In the genomic region with DNA sequence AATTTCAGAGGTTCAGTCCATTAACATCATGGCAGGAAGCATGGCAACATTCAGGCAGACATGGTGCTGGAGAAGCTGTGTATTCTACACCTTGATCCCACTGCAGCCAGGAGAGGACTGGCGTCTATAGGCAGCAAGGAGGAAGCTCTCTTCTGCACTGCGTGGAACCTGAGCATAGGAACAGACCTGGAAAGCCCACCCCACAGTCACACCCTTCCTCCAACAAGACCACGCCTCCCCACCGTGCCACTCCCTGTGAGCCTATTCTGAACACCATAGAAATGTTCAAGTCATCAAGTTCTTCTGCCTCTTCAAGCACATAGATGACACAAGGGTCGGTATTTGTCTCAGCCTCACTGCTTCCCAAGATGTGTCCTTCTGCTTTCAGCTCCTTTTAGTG, we compare ENCODE assay signal across 15 mouse cellular contexts.
"Had no signal": no experiment of that assay in that cellular context is flagged by ENCODE, and none has a peak within 500 bp of the region (broad histone marks: within the 10 kb centered on the region; RNA-seq: fewer than 3 reads in every experiment).

No protein-coding gene starts in this region.

- H3K9ac ChIP-seq: neural tube, embryonic 15.5 days; stomach, embryonic 15.5 days had no signal

- H3K36me3 ChIP-seq: neural tube, embryonic 15.5 days; stomach, embryonic 15.5 days had no signal

- H3K9me3 ChIP-seq: neural tube, embryonic 15.5 days; stomach, embryonic 15.5 days had no signal

- H3K4me2 ChIP-seq: neural tube, embryonic 15.5 days; stomach, embryonic 15.5 days had no signal

- H3K27ac ChIP-seq: neural tube, embryonic 15.5 days; stomach, embryonic 15.5 days; stomach, postnatal 0 days had no signal

- H3K4me1 ChIP-seq: neural tube, embryonic 15.5 days; stomach, embryonic 15.5 days had no signal

- H3K4me3 ChIP-seq: neural tube, embryonic 15.5 days; stomach, embryonic 15.5 days had no signal

- H3K27me3 ChIP-seq: neural tube, embryonic 15.5 days; stomach, embryonic 15.5 days had no signal

- DNase-seq: retina, postnatal 1 day; right cerebral cortex, adult 18-20 months; right cerebral cortex, postnatal 14 days; right cerebral cortex, postnatal 25 days; right cerebral cortex, postnatal 4 days; spleen, adult 18-20 months; thymus, adult 18-20 months; thymus, adult 2 months; thymus, postnatal 14 days; thymus, postnatal 25 days; thymus, postnatal 36 days; thymus, postnatal 4 days had no signal
